Mouse (Mus musculus) forebrain, embryonic 10.5 days (tissue): ENCODE results near the gene Ptprh. TPM values are rescaled to one million over a fixed set of nuclear protein-coding genes. Genes with fewer than 3 reads are reported as not detected.
"Not testable (repeated sequence)": the region's sequence is repeated elsewhere in the genome, so short reads cannot be mapped to it uniquely, and the experiment has no call there.

Experiments used
- DNase-seq: peaks from one replicate; pipeline ENCODE4 v3.0.0-alpha.2; 2017; ENCODE audit warnings: low spot score; ENCODE audit errors: extremely low spot score
- H3K27ac ChIP-seq: fragments of 300-500 bp; sonication (generic); 2 replicates; pipeline ENCODE4 v1.5.1; 2016; ENCODE audit warnings: mild to moderate bottlenecking
- H3K27me3 ChIP-seq: fragments of 300-500 bp; sonication (generic); 2 replicates; pipeline ENCODE4 v1.6.1; 2016; ENCODE audit warnings: mild to moderate bottlenecking; ENCODE audit not compliant: poor library complexity, severe bottlenecking
- H3K36me3 ChIP-seq: fragments of 300-500 bp; sonication (generic); replicated peaks from 2 replicates; pipeline ENCODE4 v1.6.1; 2016; ENCODE audit warnings: mild to moderate bottlenecking, moderate library complexity
- H3K4me1 ChIP-seq: fragments of 300-500 bp; sonication (generic); 2 replicates; pipeline ENCODE4 v1.6.1; 2016
- H3K4me3 ChIP-seq: fragments of 300-500 bp; sonication (generic); 2 replicates; pipeline ENCODE4 v1.5.1; 2016; ENCODE audit warnings: mild to moderate bottlenecking, moderate library complexity
- H3K9me3 ChIP-seq: fragments of 300-500 bp; sonication (generic); 2 replicates; pipeline ENCODE4 v1.6.1; 2016; ENCODE audit warnings: mild to moderate bottlenecking, moderate library complexity
- WGBS: fragments of 180-500 bp; shearing (Covaris S2); methylation state at CpG from one replicate; pipeline ENCODE4 v1.1.7; 2016; 5-methylcytosine and 5-hydroxymethylcytosine counted together
- polyA plus RNA-seq: library from polyadenylated mRNA; unstranded; fragments of >200 nt; fragmentation: Nextera tagmentation; extraction: Ambion mirVana; gene quantifications from 2 replicates; pipeline ENCODE4 v1.2.1, GENCODE M21; 2016

Gene Ptprh
- polyA plus RNA-seq, 1 experiment from 2014 or later, result 0.06 TPM

GRCm38 (mm10) chr7:4625928-4626327, 22.1 kb upstream of the Ptprh start:
- no peaks in the 10 kb centered on the region for H3K9me3 ChIP-seq
- no peaks in the 10 kb centered on the region for H3K27me3 ChIP-seq
- H3K4me3 ChIP-seq, result no peak overlapping the region
- 86% methylated on average over 2 of the region's 2 CpGs for WGBS
- H3K27ac ChIP-seq, result no peak overlapping the region
- DNase-seq, result no peak
- peaks cover 33% of the 10 kb centered on the region for H3K36me3 ChIP-seq
- no peaks in the 10 kb centered on the region for H3K4me1 ChIP-seq

- peaks cover 18% of the 10 kb centered on the region for H3K36me3 ChIP-seq
- H3K27me3 ChIP-seq, result no peaks in the 10 kb centered on the region
- 47% methylated on average over 1 of the region's 1 CpGs for whole genome bisulfite sequencing
- H3K4me3 ChIP-seq, result no peak overlapping the region
- H3K27ac ChIP-seq, result no peak overlapping the region
- no peak for DNase-seq
- H3K4me1 ChIP-seq, result no peaks in the 10 kb centered on the region
- no peaks in the 10 kb centered on the region for H3K9me3 ChIP-seq
Observed at GRCm38 (mm10) chr7:4624343-4624742, 20.5 kb upstream of the Ptprh start.

GRCm38 (mm10) chr7:4623544-4624189, 19.8 kb upstream of the Ptprh start:
- 32% methylated on average over 4 of the region's 4 CpGs for WGBS
- peak; percentile 29 for DNase-seq
- Histone ChIP-seq H3K4me1 (no peaks in the 10 kb centered on the region), H3K36me3 (peaks cover 11% of the 10 kb centered on the region), H3K27ac (no peak overlapping the region), H3K4me3 (no peak overlapping the region), H3K9me3 (no peaks in the 10 kb centered on the region), H3K27me3 (no peaks in the 10 kb centered on the region)

- Histone ChIP-seq H3K9me3 (no peaks in the 10 kb centered on the region), H3K27me3 (no peaks in the 10 kb centered on the region), H3K27ac (no peak overlapping the region), H3K4me3 (no peak overlapping the region), H3K36me3 (no peaks in the 10 kb centered on the region), H3K4me1 (no peaks in the 10 kb centered on the region)
- DNase-seq, result peak; percentile 34
- 33% methylated on average over 1 of the region's 1 CpGs for WGBS
Observed at GRCm38 (mm10) chr7:4619979-4620378, 16.1 kb upstream of the Ptprh start.

- Histone ChIP-seq H3K27ac (no peak overlapping the region), H3K36me3 (no peaks in the 10 kb centered on the region), H3K27me3 (no peaks in the 10 kb centered on the region), H3K9me3 (no peaks in the 10 kb centered on the region), H3K4me3 (no peak overlapping the region), H3K4me1 (no peaks in the 10 kb centered on the region)
- no peak for DNase-seq
- WGBS, result 84% methylated on average over 14 of the region's 14 CpGs
Observed at GRCm38 (mm10) chr7:4613740-4614403, 10.0 kb upstream of the Ptprh start.

- Histone ChIP-seq H3K4me1 (no peaks in the 10 kb centered on the region), H3K27me3 (no peaks in the 10 kb centered on the region), H3K36me3 (no peaks in the 10 kb centered on the region), H3K9me3 (no peaks in the 10 kb centered on the region), H3K4me3 (no peak overlapping the region), H3K27ac (no peak overlapping the region)
- 78% methylated on average over 1 of the region's 1 CpGs for WGBS
- DNase-seq, result no peak
Observed at GRCm38 (mm10) chr7:4612956-4613355, 9.1 kb upstream of the Ptprh start.

- H3K27me3 ChIP-seq, result no peaks in the 10 kb centered on the region
- H3K4me1 ChIP-seq, result no peaks in the 10 kb centered on the region
- H3K36me3 ChIP-seq, result no peaks in the 10 kb centered on the region
- no peak overlapping the region for H3K27ac ChIP-seq
- no peaks in the 10 kb centered on the region for H3K9me3 ChIP-seq
- 67% methylated on average over 8 of the region's 8 CpGs for WGBS
- DNase-seq, result no peak
- no peak overlapping the region for H3K4me3 ChIP-seq
Observed at GRCm38 (mm10) chr7:4612386-4612785, 8.5 kb upstream of the Ptprh start.

- no peak overlapping the region for H3K4me3 ChIP-seq
- 78% methylated on average over 12 of the region's 12 CpGs for WGBS
- no peaks in the 10 kb centered on the region for H3K9me3 ChIP-seq
- no peaks in the 10 kb centered on the region for H3K4me1 ChIP-seq
- no peak for DNase-seq
- H3K27ac ChIP-seq, result no peak overlapping the region
- H3K36me3 ChIP-seq, result no peaks in the 10 kb centered on the region
- H3K27me3 ChIP-seq, result no peaks in the 10 kb centered on the region
Observed at GRCm38 (mm10) chr7:4611921-4612341, 8.1 kb upstream of the Ptprh start.

GRCm38 (mm10) chr7:4611511-4611910, 7.7 kb upstream of the Ptprh start:
- Histone ChIP-seq H3K4me3 (no peak overlapping the region), H3K27ac (no peak overlapping the region), H3K9me3 (no peaks in the 10 kb centered on the region), H3K4me1 (no peaks in the 10 kb centered on the region), H3K36me3 (no peaks in the 10 kb centered on the region), H3K27me3 (no peaks in the 10 kb centered on the region)
- WGBS, result 86% methylated on average over 12 of the region's 12 CpGs
- no peak for DNase-seq

GRCm38 (mm10) chr7:4608002-4608401, 4.2 kb upstream of the Ptprh start:
- Histone ChIP-seq H3K9me3 (no peaks in the 10 kb centered on the region), H3K4me3 (no peak overlapping the region), H3K27me3 (no peaks in the 10 kb centered on the region), H3K27ac (no peak overlapping the region), H3K36me3 (no peaks in the 10 kb centered on the region), H3K4me1 (no peaks in the 10 kb centered on the region)
- DNase-seq, result no peak
- 67% methylated on average over 5 of the region's 5 CpGs for WGBS

GRCm38 (mm10) chr7:4602969-4603368, 872 bp downstream of the Ptprh start:
- WGBS, result 85% methylated on average over 6 of the region's 6 CpGs

GRCm38 (mm10) chr7:4597046-4597445, 6.8 kb downstream of the Ptprh start:
- 81% methylated on average over 4 of the region's 4 CpGs for WGBS
- H3K27me3 ChIP-seq, H3K36me3 ChIP-seq, H3K4me3 ChIP-seq, H3K27ac ChIP-seq, H3K4me1 ChIP-seq, H3K9me3 ChIP-seq, DNase-seq: not testable (repeated sequence)

More at GRCm38 (mm10) chr7:4602969-4603368, 872 bp downstream of the Ptprh start:
- Histone ChIP-seq H3K27ac (no peak overlapping the region), H3K4me1 (no peaks in the 10 kb centered on the region), H3K27me3 (no peaks in the 10 kb centered on the region), H3K36me3 (no peaks in the 10 kb centered on the region), H3K9me3 (peaks cover 6% of the 10 kb centered on the region; the same call in 1 of the 2 replicates), H3K4me3 (no peak overlapping the region)
- DNase-seq, result no peak

- H3K9me3 ChIP-seq, result not testable (repeated sequence)
- WGBS, result 92% methylated on average over 3 of the region's 3 CpGs
Observed at GRCm38 (mm10) chr7:4581481-4581880, 22.4 kb downstream of the Ptprh start.

More at GRCm38 (mm10) chr7:4581481-4581880, 22.4 kb downstream of the Ptprh start:
- not testable (repeated sequence) for H3K4me3 ChIP-seq, H3K36me3 ChIP-seq, H3K27ac ChIP-seq, H3K27me3 ChIP-seq, DNase-seq, H3K4me1 ChIP-seq
